Mouse (Mus musculus) ES-E14 (cell line): Measurements from ENCODE around the gene Nxn.

ENCODE experiments used
- CHD2 ChIP-seq: IDR thresholded peaks from 2 replicates; pipeline ENCODE4 v1.6.1; 2014; ENCODE audit warnings: mild to moderate bottlenecking, low read depth, low read length, inconsistent platforms
- MAFK ChIP-seq: IDR thresholded peaks from 2 replicates; pipeline ENCODE4 v1.6.1; 2014; ENCODE audit warnings: mild to moderate bottlenecking, low read depth, low read length, inconsistent platforms; ENCODE audit not compliant: insufficient read depth
- ZC3H11A ChIP-seq: IDR thresholded peaks from 2 replicates; pipeline ENCODE4 v1.6.1; 2012; ENCODE audit warnings: low read depth, mild to moderate bottlenecking, inconsistent platforms, low read length, borderline replicate concordance

GRCm38 (mm10) chr11:76243811-76244546, 155.0 kb downstream of the Nxn start:
- TF ChIP-seq ZC3H11A (no peak), CHD2 (no peak), MAFK (no peak)
